Mouse (Mus musculus) left cerebral cortex, adult 2 months (tissue): ENCODE results near the gene Myo18a. TPM values are rescaled to one million over a fixed set of nuclear protein-coding genes. Genes with fewer than 3 reads are reported as not detected.

Experiments used
- DNase-seq, 2 experiments: peaks; one replicate each; pipeline ENCODE4 v3.0.0; 2021 to 2022; ENCODE audit warnings: low spot score in 2 of 2, mixed read lengths in 1 of 2; ENCODE audit errors: extremely low spot score in 1 of 2
- H3K27ac ChIP-seq: fragments of 200-600 bp; 2 replicates; pipeline ENCODE4 v1.8.1; 2022
- H3K4me3 ChIP-seq: fragments of 200-600 bp; 2 replicates; pipeline ENCODE4 v1.8.1; 2022
- CTCF ChIP-seq: fragments of 200-600 bp; IDR thresholded peaks from 2 replicates; pipeline ENCODE4 v1.8.1; 2022; ENCODE audit warnings: antibody characterized with exemption, mild to moderate bottlenecking, moderate library complexity
- intact Hi-C: fragments of 180-260 bp; cut with DNase I; formaldehyde crosslinking; loops from one replicate; pipeline ENCODE4 v1.15.1; 2025
- total RNA-seq, 2 experiments: library from RNA; stranded (reverse); gene quantifications; 2 replicates each; pipeline ENCODE4 v1.2.3; 2021

Myo18a gene
- total RNA-seq, 2 experiments from 2014 or later = 164 to 169 TPM

DNA sequence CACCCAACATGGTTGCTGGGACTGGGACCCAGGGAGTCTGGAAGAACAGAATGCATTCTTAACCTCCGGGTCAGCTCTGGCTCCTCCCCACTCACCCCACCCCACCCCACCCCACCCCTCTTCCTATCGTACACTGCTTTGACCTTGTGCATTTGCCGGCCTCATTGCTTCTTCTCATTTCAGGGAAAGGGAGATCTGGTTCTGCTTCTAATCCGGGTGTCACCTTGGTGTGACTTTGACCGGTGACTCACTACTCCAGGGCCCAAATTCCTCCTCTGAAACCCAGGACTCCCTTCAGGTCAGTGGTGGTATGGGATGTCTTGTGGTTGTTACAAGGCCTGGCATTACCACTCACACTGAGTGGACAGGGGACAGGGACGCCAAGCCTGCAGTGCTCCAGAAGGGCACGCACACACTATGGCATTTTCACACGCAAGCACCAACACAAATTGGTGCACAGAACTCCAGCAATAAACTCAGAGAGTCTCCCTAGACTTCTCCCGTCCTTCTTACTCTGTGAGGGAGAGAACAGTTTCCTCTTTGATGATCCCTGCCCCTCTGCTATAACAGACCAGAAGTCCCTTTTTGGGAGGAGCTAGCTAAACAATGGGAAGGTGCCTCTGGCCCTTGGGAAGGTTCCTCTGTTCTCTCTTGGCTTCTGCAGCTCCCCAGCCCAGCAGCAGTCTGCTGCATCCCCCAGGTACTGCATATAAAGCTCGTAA is 121.6 kb downstream of the Myo18a start:
- Histone ChIP-seq H3K4me3 (no peak overlapping the region), H3K27ac (no peak overlapping the region)
- no peak for TF ChIP-seq CTCF
- intact Hi-C loops = no loop called here
- no peak for DNase-seq

DNA sequence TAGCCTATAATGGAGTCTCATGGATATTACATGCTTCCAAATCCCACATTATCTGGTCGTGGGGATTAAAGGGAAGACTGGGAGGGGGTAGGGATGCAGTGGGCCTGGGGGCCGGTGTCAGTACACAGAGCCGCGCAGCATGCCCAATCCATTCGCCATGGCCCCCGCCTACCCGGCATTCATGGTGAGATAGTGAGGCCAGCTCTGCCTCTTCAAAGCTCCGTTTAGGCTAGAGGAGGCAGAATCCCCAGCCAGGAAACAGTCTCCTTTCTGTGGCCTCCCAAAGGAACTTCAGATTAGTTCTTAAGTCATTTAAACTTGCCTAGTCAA is 122.2 kb downstream of the Myo18a start:
- no peak overlapping the region for H3K4me3 ChIP-seq
- TF ChIP-seq CTCF = no peak
- H3K27ac ChIP-seq = no peak overlapping the region
- DNase-seq = no peak
- intact Hi-C loops = no loop called here

DNA sequence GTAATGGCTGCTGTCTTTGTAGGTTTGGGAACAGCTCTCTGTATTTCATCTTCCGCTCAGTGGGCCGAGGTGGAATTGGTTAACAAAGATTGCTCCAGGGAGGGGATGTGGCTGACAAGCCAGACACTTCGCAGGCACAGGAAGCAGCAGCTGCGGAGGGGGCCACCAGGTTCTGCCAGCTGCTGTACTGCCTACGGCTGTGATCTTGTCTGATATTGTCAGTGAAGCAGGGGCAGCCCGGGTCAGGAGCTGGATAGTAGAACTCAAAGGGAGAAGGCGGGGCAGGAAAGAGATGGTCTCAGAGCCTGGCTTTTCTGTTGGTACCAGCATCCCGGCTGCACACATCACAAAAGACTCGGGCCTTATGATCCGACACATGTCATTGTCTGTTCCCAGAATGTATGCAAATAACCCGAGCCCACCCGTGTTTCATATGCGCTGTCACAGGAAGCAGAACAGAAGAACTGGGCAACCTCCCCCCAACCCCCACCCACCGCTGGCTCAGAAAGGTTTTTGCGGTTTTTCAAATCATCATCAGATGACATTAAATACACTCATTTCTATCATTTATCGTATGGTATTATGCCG is 124.4 kb downstream of the Myo18a start:
- no peak for DNase-seq
- peak overlapping the region; percentile 11 for H3K27ac ChIP-seq
- no peak overlapping the region for H3K4me3 ChIP-seq
- intact Hi-C loops = no loop called here
- no peak for TF ChIP-seq CTCF

DNA sequence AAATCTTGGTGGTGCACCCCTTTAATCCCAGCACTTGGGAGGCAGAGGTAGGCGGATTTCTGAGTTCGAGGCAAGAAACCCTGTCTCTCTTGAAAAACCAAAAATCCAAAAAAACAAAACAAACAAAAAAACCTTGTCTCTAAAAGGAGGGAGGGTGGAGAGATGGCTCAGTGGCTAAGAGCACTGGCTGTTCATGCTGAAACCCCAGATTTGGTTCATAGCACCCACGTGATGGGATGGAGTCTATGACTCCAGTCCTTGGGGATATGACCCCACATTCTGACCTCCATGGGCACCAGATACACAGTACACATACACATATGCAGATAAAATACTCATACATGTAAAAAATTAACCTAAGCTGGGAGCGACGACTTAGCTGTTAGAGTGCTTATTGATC is 125.8 kb downstream of the Myo18a start:
- Histone ChIP-seq H3K27ac (no peak overlapping the region), H3K4me3 (no peak overlapping the region)
- intact Hi-C loops = no loop called here
- TF ChIP-seq CTCF = no peak
- DNase-seq = no peak

DNA sequence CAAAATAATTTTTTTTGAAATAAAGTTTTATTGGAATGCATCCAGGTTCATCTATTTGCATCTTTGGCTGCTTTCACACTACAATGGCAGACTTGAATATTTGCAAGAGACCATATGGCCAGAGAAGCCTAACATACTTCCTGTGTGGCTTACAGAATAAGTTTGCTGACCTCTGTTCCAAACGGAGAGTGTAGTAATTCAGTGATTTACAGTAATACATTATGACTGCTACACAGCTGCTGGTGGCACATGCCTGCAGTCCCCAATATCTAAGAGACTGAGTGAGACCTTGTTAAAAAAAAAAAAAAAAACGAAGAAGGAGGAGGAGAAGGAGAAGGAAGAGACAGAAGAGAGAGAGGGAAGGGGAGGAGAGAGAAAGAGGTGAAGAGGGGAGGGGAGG is 126.4 kb downstream of the Myo18a start:
- Histone ChIP-seq H3K4me3 (no peak overlapping the region), H3K27ac (no peak overlapping the region)
- intact Hi-C loops = no loop called here
- DNase-seq = no peak
- no peak for TF ChIP-seq CTCF

DNA sequence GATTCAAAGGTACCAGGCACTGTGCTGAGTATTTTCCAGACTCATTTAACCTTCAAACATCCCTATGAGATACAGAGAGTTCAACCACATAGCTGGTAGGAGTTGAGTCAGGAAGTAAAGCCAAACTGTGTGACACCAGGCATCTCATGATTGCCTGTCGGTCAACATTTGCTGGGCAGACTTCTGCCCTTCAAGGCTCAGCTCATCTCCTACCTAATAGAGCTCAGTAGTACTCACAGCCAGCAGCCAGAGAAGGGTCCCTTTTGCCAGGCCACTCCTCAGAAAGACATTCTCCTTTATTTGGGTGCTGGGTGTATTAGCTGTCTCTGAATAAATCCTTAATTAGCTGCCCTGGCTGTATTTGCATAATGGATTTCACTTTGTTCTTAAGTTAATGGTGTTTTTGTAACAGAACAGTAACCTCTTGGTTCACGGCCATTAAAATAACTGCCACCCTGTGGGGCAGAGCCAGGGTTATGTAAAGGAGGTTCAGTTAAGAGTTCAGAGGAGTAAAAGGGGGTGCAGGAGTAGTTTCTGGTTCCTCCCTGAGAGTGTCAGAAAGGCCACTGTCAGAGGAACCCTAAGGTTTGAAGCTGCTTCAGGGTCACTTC is 127.7 kb downstream of the Myo18a start:
- no peak overlapping the region for H3K4me3 ChIP-seq
- intact Hi-C loops = no loop called here
- H3K27ac ChIP-seq = no peak overlapping the region
- no peak for DNase-seq
- TF ChIP-seq CTCF = no peak

DNA sequence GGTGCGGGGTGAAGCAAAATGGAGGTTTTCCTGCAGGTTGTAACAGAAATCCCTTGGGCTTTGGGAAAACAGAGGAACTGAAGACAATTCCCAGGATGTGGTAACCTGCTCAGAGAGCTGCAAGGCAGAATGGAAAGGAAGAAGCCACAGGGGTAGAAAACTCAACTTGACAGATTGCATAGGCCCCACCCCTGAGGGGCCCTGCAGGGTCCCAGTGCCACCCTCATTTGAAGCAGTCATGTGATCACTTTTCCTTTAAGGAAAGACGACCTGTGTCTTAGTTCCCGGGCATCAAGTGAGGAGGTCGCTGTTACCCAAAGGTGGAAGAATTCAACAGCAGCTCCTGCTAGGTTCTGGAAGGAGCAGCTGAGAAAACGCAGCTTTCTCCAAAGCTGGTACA is 129.8 kb downstream of the Myo18a start:
- intact Hi-C loops = no loop called here
- no peak overlapping the region for H3K4me3 ChIP-seq
- no peak for TF ChIP-seq CTCF
- no peak for DNase-seq
- H3K27ac ChIP-seq = peak overlapping the region; percentile 74; the same call in 1 of the 2 replicates

DNA sequence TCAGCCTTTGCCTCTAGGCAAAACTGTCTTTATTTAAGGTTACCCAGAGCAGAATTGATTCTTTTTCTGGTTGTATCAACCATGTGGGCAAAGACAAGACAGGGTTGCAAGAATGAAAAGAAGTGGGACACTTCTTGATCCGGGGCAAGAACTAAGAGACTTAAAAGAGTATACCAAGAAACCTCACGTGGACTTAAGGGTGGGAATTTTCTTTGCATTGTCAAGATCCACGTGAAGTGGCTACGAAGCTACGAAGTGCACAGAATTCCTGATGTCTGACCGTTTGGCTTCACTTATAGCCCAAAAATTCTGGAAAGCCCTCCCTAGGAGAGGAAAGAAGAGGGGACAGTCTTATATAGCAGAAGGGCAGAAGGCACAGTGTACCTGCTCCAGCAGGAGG is 130.2 kb downstream of the Myo18a start:
- intact Hi-C loops = no loop called here
- H3K27ac ChIP-seq = peak overlapping the region; percentile 74
- no peak overlapping the region for H3K4me3 ChIP-seq
- DNase-seq = no peak
- TF ChIP-seq CTCF = no peak

DNA sequence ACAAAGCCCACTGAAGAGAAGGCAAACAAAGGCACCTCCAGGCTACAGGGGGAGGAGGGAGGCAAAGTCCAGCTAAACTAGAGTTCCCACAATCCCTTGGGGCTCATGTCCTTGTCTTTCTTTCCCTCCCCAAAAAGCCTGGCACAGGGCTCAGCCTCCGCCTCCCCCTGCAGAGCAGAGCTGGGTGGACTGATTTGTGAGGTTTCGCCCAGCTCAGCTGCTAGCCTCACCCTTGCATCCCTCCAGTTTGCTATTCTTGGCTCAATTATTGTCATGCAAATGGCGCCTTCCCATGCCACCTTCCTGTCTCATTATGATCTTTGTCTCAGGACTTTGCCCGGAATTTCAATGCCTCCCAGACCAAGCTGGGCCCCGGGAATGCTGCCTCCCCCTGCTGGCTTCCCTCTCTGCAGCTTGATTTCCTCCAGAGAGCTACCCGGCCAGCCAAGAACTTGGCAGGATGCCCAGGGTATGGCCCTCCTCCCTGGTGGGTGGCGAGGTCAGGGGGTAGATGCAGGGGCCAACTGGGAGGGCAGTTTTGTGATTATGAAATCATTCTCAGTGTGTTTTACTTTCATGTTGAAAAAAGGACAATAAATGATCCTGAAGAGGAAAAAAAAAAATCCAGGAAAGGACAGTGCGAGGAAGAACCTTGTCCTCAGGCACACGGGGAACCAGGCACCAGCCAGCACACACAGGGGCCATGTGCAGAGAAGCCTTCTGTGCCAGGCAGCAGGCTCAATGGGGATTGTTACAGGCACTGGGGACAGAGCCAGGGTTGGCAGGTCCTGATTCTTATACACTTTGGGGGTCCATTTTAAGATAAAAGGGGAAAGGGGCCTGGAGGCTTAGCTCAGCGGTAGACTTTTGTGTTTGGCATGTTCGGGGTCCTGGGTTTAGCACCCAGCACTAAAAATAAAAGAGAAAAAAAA is 131.0 kb downstream of the Myo18a start, which contains the start of gene Pipox:
Gene Pipox, minus strand, starts transcription at position 310 of the 932 bp plus-strand sequence.
- no peak within 1 kb of the TSS for H3K4me3 ChIP-seq
- H3K27ac ChIP-seq = peak within 1 kb of the TSS; percentile 74
- DNase-seq = peak; percentile 62 to 79
- intact Hi-C loops = no loop called here
- peak; percentile 44 for TF ChIP-seq CTCF

DNA sequence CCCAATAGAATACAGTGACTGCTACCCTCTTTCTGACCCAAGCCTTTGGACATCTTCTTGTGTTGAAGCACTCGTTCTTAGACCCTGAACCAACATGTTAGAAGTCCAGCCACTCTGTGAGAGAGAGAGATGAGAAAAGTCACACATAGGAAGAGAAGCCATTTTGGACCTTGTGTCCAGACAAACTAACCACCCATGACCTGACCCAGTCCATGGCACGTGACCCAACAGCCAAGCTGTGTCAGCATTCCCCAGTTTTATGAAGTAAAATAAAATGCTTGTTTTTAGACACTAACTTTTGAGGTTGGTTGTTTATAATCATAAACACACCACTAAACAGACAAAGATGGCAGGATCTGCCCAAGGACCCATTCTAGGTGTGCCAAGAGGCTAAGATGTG is 131.9 kb downstream of the Myo18a start:
- Histone ChIP-seq H3K4me3 (no peak overlapping the region), H3K27ac (no peak overlapping the region)
- no peak for DNase-seq
- TF ChIP-seq CTCF = no peak
- intact Hi-C loops = loop anchor here (5.0 kb wide), 1 partner anchor 37 kb away; the partner anchor contains the start of gene Sez6

DNA sequence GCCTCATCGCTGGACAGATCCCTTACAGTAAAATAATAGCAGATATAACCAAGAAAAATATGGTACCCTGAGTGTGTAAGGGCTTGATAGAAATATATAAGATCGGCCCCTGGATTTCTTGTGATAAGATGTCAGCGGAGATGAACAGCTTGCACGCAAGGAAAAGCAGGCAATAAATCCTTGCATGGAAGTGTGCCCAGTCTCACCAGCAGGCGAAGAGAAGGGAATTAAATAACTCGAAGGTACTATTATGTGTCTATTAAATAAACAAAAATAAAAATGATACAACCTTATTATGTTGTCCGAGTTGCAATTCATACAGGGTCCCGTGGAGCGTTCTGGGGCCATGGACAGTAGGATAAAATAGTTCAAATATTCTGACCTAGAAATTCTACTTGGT is 133.0 kb downstream of the Myo18a start:
- no peak overlapping the region for H3K4me3 ChIP-seq
- no peak; the same call in 1 of the 2 replicates for TF ChIP-seq CTCF
- H3K27ac ChIP-seq = no peak overlapping the region
- intact Hi-C loops = loop anchor here (5.0 kb wide), 1 partner anchor 36 kb away; the partner anchor contains the start of gene Sez6
- no peak for DNase-seq
